Mouse (Mus musculus): ENCODE results near the gene Sema4c. TPM values are rescaled to one million over a fixed set of nuclear protein-coding genes. Genes with fewer than 3 reads are reported as not detected.
A peak's percentile ranks its signal among the peaks of the same experiment; 100 is the strongest.

Gene Sema4c
- polyA plus RNA-seq, 1 experiment, result 8.0 TPM

DNA sequence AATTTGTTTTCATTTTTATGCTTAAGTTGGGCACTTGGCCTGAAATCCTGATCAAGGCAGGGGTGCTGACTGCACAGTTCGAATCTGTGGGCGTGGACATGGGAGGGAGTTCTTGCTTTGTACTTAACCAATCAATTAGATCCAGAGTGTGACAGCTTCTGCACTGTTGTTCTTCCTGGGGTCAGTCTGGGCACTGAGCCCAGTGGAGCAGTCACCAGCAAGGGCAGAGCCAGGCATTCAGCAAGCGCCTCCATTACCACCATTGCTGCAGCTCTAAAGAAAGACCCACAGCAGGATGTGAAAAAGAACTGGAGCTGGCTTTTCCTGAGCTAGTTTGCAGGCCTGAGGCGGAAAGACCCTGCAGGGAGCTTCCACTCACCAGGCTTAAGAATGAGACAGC lies 38.0 kb upstream of the Sema4c start:
- Histone ChIP-seq H3K27ac (ENCODE audit: insufficient read depth, low read depth, low read length) (no peak overlapping the region), H3K4me1 (ENCODE audit: control insufficient read depth, insufficient read depth, low read length) (0 out of 2 replicates have a peak, but pooled peaks cover 3% of the 10 kb centered on the region), H3K36me3 (ENCODE audit: control insufficient read depth, insufficient read depth, low read length) (no peaks in the 10 kb centered on the region), H3K4me3 (ENCODE audit: insufficient read depth, low read depth, low read length) (no peak overlapping the region), H3K27me3 (replicated peaks; ENCODE audit: control insufficient read depth, insufficient read depth, low read length) (no peaks in the 10 kb centered on the region)
- peak; percentile 83 for DNase-seq
- 42% methylated on average over 4 of the region's 4 CpGs for WGBS
- no peak for TF ChIP-seq CTCF (conservative IDR thresholded peaks at IDR 0.05; ENCODE audit: insufficient read depth, insufficient read length, low read depth, low read length)
- no peak for TF ChIP-seq POLR2A (IDR thresholded peaks at IDR 0.05; ENCODE audit: low read depth, low read length)

GRCm38 (mm10) chr1:36595167-36595931 lies 37.2 kb upstream of the Sema4c start:
- no peak for DNase-seq
- Histone ChIP-seq H3K4me3 (ENCODE audit: insufficient read depth, low read depth, low read length) (no peak overlapping the region), H3K27ac (ENCODE audit: insufficient read depth, low read depth, low read length) (no peak overlapping the region), H3K27me3 (replicated peaks; ENCODE audit: control insufficient read depth, insufficient read depth, low read length) (no peaks in the 10 kb centered on the region), H3K4me1 (ENCODE audit: control insufficient read depth, insufficient read depth, low read length) (0 out of 2 replicates have a peak, but pooled peaks cover 3% of the 10 kb centered on the region), H3K36me3 (ENCODE audit: control insufficient read depth, insufficient read depth, low read length) (no peaks in the 10 kb centered on the region)
- 69% methylated on average over 10 of the region's 10 CpGs for WGBS
- no peak for TF ChIP-seq CTCF (conservative IDR thresholded peaks at IDR 0.05; ENCODE audit: insufficient read depth, insufficient read length, low read depth, low read length)
- no peak for TF ChIP-seq POLR2A (IDR thresholded peaks at IDR 0.05; ENCODE audit: low read depth, low read length)

DNA sequence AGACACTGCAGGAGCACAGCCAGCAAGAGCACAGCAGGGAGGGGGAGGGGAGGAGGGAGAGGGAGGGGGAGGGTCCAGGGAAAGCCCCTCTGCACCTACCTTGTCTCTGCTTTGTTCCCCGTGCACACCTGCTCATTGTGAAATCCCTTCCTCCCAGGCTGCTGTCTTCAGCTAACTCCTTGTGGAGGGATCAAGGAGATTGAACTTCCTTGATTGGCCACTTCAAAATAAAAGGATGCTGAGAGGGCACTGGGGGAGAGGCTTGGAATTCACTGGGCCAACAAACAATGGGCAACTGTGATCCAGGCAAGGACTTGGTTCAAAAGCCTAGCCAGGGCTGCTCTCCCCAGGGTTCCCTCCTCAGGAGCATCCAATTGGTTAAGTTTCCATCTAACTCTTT lies 35.0 kb upstream of the Sema4c start:
- no peaks in the 10 kb centered on the region for H3K27me3 ChIP-seq (replicated peaks; ENCODE audit: control insufficient read depth, insufficient read depth, low read length)
- H3K27ac ChIP-seq (ENCODE audit: insufficient read depth, low read depth, low read length), result no peak overlapping the region
- 78% methylated on average over 1 of the region's 1 CpGs for WGBS
- no peaks in the 10 kb centered on the region for H3K36me3 ChIP-seq (ENCODE audit: control insufficient read depth, insufficient read depth, low read length)
- DNase-seq, result no peak
- no peak overlapping the region for H3K4me3 ChIP-seq (ENCODE audit: insufficient read depth, low read depth, low read length)
- peaks cover 10% of the 10 kb centered on the region; the same call in 1 of the 2 replicates for H3K4me1 ChIP-seq (ENCODE audit: control insufficient read depth, insufficient read depth, low read length)
- no peak for TF ChIP-seq CTCF (conservative IDR thresholded peaks at IDR 0.05; ENCODE audit: insufficient read depth, insufficient read length, low read depth, low read length)

DNA sequence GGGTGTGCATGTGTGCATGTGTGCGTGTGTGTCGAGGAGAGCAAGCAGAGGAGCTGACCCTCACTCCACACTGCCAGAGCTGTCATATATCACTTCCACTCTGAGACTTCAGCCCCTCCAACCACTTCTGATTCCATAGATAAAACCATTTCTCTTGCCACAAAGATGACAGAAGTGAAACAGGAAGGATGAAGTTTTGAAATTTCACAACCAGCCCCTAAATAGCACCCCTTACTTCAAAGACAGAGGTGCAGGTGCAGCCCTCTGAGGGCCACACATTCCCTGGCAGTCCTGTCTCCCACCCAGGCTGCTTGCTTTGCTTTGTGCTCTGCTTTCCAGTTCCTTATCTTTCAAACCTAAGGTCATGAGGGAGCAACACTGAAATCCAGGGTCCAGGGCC lies 33.3 kb upstream of the Sema4c start:
- no peak overlapping the region for H3K27ac ChIP-seq (ENCODE audit: insufficient read depth, low read depth, low read length)
- TF ChIP-seq CTCF (conservative IDR thresholded peaks at IDR 0.05; ENCODE audit: insufficient read depth, insufficient read length, low read depth, low read length) (no peak), POLR2A (IDR thresholded peaks at IDR 0.05; ENCODE audit: low read depth, low read length) (no peak)
- H3K36me3 ChIP-seq (ENCODE audit: control insufficient read depth, insufficient read depth, low read length), result no peaks in the 10 kb centered on the region
- WGBS, result 84% methylated on average over 2 of the region's 2 CpGs
- no peak overlapping the region for H3K4me3 ChIP-seq (ENCODE audit: insufficient read depth, low read depth, low read length)
- no peak for DNase-seq
- peaks cover 10% of the 10 kb centered on the region; the same call in 1 of the 2 replicates for H3K4me1 ChIP-seq (ENCODE audit: control insufficient read depth, insufficient read depth, low read length)
- no peaks in the 10 kb centered on the region for H3K27me3 ChIP-seq (replicated peaks; ENCODE audit: control insufficient read depth, insufficient read depth, low read length)

DNA sequence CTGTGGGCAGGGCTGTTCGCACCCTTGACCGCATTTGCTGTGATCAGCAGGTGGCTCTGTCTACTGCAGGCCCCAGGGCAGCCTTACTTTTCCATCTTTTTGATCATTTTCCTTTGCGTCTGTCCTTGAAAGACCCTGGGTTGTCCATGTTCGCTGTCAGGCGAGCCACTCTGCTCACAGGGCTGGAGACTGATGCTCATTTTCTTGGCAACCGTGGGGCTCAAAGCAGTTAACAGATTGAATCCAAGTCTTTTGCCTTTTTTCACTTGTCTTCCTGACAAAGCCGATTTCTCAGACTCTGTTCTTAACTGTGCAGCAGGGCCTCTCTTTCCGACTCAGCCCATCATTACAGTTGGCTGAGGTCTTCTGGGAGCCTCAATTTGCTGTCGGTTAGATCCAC lies 32.5 kb upstream of the Sema4c start:
- Histone ChIP-seq H3K27ac (ENCODE audit: insufficient read depth, low read depth, low read length) (no peak overlapping the region), H3K36me3 (ENCODE audit: control insufficient read depth, insufficient read depth, low read length) (no peaks in the 10 kb centered on the region), H3K27me3 (replicated peaks; ENCODE audit: control insufficient read depth, insufficient read depth, low read length) (no peaks in the 10 kb centered on the region), H3K4me3 (ENCODE audit: insufficient read depth, low read depth, low read length) (no peak overlapping the region), H3K4me1 (ENCODE audit: control insufficient read depth, insufficient read depth, low read length) (peaks cover 7% of the 10 kb centered on the region; the same call in 1 of the 2 replicates)
- 85% methylated on average over 9 of the region's 9 CpGs for WGBS
- DNase-seq, result no peak
- TF ChIP-seq CTCF (conservative IDR thresholded peaks at IDR 0.05; ENCODE audit: insufficient read depth, insufficient read length, low read depth, low read length) (no peak), POLR2A (IDR thresholded peaks at IDR 0.05; ENCODE audit: low read depth, low read length) (no peak)

- no peak for TF ChIP-seq POLR2A (IDR thresholded peaks at IDR 0.05; ENCODE audit: low read depth, low read length)
- TF ChIP-seq CTCF (conservative IDR thresholded peaks at IDR 0.05; ENCODE audit: insufficient read depth, insufficient read length, low read depth, low read length), result no peak
- Histone ChIP-seq H3K27ac (ENCODE audit: insufficient read depth, low read depth, low read length) (peak overlapping the region; percentile 36), H3K36me3 (ENCODE audit: control insufficient read depth, insufficient read depth, low read length) (no peaks in the 10 kb centered on the region), H3K4me3 (ENCODE audit: insufficient read depth, low read depth, low read length) (no peak overlapping the region), H3K27me3 (replicated peaks; ENCODE audit: control insufficient read depth, insufficient read depth, low read length) (no peaks in the 10 kb centered on the region), H3K4me1 (ENCODE audit: control insufficient read depth, insufficient read depth, low read length) (peaks cover 7% of the 10 kb centered on the region; the same call in 1 of the 2 replicates)
- DNase-seq, result peak; percentile 83
- WGBS, result 59% methylated on average over 6 of the region's 6 CpGs
Observed at GRCm38 (mm10) chr1:36589486-36589885, 31.3 kb upstream of the Sema4c start.
